Mouse (Mus musculus): Measurements from ENCODE around the gene Cacna1g. TPM values are rescaled to one million over a fixed set of nuclear protein-coding genes. Genes with fewer than 3 reads are reported as not detected.

Gene Cacna1g
- 0.24 and 1.0 TPM in 2 replicates for total RNA-seq (2021)
- long read RNA-seq, result 0 reads

DNA sequence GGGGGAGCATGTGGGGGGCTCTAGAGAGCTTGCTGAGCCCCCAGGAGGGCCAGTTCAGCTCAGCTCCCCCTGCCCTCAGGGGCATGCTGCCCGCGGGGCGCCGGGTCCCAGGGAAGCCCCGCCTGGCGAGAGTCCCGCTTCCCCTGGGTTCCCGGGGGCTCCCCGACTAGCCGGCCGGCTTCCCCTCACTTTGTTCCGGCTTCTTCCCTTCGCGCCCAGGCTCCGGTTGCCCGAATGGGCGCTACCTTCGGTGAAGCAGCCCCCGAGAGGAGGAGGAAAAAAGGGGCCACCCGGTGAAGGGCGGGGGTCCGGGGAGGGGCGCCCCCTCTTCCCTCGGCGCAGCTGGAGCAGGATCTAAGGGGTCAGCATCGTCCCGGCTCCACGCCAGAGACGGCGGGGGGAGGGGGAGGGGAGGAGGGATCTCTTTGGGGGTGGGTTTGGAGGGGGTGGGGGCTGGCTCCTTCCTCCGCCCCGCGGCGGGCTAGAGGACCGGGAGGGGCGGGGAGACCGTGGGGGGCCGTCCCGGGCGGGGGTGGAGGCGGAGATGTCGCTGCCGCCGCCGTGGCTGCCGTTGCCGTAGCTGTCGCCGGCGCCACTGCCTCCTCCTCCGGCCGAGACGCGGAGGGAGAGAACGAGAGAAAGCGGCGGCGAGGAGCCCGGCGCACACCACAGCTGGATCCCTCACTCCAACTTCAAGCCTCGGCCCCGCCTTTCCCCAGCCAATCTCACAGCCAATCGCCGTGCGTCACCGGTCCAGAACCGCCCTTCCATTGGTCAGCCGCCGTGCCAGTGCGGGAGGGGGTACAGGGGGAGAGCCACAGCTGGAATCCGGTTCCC is at the start of gene Cacna1g:
Gene Cacna1g, minus strand, starts transcription at position 492 of the 837 bp plus-strand sequence.
- DNase-seq, result peak; percentile 92

DNA sequence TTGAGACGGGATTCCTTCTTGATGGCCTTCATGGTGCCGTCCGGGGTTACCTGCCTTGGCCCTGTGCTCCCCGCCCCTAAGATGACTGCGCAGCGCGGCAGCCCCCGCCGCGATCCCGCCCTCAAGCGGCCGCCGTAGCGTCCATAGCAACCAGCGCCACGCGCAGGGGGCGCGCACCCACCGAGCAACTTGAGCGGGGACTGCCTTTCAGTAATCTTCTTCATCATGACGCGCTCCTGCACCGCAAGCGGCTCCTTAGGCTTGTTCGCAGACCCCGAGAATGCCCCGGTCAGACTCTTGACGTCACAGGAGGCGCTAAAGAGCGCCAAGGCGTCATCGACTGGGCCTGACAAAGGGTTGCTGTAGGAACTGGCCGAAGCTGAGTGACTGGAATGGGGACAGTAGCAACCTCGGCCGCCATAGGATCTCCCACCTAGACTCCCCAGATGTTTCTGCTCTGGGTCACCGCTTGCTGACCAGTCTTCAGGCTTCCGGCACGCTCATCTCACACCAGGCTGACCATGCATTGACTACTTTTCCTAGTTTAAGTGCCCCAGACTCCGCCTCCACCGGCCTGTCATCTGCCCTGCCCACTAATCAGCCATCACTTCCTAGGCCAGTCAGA is 47.3 kb upstream of the Cacna1g start, which contains the start of gene Mycbpap:
Gene Mycbpap, minus strand, starts transcription at position 524 of the 625 bp plus-strand sequence.
- peak; percentile 52 for DNase-seq

DNA sequence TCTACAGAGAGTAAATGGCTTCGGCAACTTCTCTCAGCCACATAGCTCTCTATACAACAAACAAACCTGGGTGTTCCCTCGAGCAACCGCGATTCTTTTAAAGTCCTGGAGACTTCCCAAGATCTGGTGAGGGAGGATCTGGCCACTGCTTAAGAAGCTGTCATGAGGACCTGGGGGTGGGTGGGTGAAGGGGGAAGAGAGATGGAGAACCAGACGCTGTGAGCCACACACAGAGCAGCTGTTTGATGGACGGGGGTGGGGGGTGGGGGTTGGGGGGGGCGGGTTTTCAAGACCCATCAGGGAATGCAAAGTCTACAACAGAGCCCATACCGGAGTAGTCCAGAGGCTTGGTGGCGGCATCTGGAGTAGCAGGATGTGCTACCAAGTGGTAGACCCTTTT is 39.5 kb upstream of the Cacna1g start:
- no peak for DNase-seq

DNA sequence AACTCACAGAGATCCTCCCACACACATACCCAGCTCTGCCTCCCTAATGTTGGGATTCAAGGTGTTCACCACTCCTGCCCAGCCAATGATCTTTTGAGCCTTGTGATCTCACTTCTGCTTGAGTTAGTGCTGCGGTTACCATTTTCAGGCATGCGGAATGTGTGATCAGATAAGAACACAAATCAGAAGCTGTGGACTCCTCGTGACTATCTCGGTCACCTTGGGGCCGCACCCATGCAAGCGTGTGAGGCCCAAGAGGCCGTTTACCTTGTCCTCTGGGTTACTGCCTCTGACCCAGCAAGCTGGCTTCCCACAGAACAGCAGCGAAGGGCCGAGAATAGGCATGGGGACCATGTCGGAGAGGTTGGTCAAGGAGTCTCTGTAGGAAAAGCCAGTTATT is 35.0 kb upstream of the Cacna1g start:
- no peak for DNase-seq

DNA sequence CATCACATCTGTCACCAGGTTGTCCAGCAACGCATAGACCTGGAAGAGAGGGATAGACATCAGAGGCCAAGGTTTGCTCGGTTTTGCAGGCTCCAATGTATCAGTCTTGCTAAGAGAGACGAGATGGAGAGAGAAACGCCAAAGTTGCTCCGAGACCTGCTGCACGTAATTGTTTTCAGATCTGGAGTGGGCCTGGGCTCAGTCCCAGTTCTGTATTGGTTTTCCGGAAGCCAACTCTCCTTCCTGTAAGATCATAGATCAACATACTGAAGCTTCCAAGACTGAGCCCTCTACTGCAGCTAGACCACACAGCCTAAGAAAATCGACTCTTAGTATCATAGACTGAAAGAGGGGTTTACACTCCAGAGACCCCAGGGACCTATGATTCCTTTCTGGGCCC is 27.5 kb upstream of the Cacna1g start:
- no peak for DNase-seq

DNA sequence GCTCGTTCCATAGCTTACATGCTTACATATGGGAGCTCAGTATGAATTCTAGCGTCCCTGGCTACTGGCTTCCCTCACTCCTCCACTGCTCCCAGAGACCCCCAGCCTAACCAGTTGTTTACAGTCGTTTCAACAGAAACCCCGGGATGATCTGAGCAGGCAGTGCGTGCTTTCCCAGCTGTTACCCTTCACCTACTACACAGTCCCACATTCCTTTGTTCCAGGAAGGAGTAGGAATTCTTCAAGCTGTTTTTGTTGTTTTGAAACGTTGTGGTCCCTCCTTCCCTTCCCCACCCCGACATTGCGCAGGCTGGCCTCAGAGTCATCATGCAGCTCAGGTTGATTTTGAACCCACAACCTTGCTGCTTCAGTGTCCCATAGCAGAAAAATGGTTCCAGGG is 26.4 kb upstream of the Cacna1g start:
- DNase-seq, result no peak

DNA sequence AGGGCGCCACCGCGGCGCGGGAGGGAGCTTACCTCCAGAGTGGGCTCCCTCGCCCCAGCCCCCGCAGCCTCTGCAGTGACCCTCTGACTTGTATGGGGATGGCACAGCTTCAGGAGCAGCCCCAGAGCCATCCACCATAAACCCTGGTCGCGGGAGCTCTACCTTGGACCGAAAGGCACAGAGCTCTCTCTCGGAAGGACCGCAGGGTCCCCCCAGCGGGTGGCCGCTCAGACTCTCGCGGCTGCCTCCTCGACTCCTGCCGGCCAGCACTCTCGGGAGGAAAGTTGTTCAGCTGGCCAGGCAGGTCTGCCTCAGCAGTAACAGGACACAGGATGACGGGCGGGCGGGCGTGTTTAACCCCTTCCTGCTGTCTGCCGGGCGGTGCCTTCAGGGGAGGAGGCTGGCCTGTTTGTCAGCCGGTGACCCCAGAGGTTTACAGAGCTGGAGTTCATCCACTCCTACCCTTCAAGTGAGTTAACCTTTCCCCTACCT is 25.7 kb upstream of the Cacna1g start, which contains the start of gene Epn3:
Gene Epn3, minus strand, starts transcription at position 314 of the 492 bp plus-strand sequence.
- no peak for DNase-seq

DNA sequence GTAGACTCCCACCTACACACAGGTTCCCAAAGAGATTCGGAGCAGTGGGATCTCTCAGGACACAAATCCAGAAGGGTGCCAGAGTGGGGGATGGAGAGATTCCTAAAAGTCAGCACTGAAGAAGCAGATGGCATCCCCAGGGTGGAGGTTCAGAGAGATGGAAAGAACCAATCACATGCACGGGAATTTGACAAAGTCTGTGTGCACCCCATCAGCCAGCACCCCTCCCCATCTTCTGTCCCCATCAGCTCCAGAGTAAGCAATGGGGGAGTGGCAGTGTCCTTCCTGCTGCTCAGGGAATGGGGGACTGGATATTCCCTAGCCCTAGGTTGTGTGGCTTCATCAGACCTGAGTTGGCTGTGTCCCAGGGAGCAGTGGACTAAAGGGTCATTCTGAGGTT is 25.0 kb upstream of the Cacna1g start:
- DNase-seq, result no peak

DNA sequence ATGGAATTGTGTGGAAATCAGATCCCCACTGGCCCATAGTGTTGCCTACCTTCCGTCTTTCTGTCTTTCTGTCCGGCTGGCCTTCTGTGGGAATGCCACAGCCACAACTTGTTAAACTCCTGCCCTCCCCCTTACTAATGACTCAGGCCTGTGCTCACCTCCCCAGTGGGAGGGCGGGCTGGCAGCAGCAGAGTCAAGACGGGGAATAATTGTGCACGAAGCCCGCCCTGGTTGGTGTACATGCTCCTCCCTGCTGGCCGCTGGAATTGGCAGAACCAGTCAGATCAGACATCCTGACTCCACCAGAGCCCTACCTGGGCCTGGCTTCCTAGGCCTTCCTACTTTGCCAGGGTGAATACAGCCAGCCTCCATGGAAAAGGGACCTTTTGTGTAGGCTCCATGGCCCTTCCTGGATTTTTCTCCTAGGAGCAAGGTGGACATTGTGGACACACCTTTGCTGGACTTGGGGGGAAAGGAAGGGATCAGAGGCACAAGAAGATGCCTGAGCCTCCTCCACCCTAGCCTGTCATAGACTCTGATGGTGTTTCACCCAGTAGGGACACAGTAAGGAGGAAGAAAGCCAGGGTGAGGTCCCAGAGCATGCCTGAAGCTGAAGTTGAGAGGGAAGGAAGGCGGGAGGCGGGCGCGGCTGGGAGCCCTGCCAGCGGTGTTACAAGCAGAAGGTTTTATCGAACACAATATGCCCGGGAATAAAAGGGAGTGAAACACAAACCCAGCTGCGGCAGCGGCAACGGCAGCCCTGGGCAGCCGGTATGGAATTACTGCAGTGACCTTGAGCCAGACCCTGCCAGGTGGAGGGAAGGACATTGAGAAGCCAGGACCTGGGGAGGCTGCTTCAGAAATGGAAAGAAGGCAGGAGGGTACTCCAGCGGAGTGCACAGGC is 24.3 kb upstream of the Cacna1g start:
- DNase-seq, result peak; percentile 76

DNA sequence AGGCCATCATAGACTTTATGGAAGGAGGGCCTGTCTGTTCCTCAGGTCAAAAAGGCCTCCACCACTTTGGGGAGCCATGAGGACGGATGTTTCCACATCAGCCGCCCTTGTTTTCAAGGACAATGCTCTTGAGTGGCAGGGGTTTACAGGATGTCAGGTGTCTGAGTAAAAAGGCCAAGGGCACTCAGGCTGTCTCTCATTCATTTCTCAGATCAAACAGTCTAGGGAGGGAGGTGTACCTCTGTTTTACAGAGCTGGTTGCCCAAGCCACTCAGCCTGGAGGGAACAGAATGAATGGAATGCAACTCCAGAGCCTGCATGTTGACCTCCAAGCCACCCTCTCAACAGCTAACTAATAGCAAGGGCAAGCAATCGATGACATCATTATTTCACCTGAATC is 21.4 kb upstream of the Cacna1g start:
- no peak for DNase-seq

DNA sequence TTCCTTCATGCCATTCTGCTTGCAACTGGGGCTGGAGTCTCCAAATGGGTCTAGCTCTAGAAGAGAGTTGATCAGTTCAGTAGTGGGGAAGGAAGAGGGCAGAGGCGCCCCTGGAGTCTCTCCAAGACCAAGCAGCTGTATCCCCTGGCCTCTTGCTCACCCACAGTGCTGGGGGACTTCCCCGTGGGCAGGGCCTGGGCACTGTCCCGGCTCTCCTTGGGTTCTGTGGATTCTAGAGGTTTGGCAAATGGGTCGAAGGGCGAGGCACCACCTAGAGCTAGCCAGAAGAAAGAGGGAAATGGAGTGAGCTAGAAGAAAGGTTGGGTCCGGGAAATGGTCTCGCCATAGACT is 17.7 kb upstream of the Cacna1g start:
- DNase-seq, result no peak

DNA sequence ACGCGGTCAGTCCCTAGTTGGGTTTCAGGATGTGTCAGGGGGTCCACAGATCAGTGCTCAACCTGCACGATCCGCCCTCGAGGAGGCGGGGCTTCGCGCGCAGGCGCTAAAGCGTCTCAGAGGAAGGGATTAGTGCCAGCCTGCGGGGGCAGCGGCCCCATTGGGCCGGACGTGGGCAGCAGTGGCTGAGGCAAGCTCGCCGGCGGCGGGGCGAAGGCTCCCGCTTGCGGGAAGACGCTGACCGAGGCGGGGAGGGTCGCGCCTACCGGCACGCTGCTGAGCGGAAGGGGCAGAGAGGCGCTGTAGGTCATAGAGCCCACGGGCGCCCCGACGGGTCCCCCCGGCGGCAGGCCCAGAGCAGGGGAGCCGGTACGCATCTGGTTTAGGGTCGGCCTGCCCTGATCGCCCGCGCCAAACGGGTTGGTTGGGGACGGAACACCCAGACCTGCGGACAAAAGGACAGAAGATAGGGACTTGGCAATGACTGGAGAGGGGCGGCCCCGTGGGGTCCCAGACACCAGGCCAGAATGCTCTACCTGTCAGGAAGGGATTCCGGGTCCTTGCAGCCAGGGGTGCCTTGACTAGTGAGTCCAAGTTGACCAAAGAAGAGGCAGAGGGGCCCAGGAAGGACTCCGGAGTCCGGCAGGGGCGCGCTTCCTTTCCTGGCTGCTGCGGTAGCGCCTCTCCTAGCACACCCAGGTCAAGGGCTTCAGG is 17.2 kb upstream of the Cacna1g start:
- peak; percentile 46 for DNase-seq

DNA sequence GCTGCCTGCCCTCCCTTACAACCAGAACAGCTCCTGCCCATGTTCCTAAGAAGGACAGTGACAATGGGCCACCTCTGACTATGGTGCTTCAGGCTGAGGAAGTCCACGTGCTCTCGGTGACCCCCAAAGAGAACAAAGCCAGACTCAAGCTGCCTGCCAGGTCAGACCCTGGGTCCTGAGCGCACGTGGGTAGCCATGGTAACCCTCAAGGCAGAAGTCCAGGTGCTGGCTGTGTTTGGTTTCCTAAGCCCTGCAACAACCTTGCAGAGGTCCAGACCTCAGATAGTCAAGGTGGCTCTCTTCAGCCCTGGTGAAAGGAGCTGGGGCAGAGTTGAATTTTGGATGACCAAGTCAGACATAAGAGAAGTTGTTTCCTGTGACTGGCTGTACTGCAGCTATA is 15.7 kb upstream of the Cacna1g start:
- DNase-seq, result no peak

DNA sequence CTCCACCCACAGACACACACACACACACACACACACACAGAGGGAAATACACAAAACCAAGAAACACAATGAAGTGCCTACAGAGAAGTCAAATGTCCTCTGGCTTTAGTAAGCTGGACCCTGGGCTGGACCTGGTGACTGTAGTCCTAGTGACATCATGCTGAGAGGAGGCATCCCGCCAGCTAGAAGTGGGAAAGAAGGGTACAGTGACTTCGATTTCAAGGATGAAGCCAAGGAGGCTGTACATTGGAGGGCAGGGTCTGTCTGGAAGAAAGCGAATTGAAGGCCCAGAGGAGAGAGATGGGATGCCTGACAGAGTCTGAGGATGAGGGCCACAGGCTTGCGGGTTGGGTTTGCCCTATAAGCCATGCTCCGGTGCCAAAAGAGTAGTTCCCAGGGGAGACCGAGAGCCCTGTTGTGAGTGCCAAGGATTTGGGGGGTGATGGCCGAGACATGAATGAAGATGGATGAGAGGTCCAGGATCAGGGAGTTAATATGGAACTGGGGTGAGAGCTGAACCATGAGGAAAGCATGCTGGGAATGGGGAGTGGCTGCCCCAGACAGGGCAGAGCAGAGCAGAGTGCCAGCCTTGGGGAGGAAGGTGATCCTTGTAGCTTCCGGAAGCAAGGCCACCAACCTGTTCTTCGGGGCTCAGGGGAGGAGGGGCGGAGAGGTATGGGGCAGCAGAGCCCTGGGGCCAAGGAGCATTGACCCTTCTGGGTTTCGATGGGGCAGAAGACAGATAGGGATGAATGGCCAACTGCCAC is 15.0 kb upstream of the Cacna1g start:
- no peak for DNase-seq

DNA sequence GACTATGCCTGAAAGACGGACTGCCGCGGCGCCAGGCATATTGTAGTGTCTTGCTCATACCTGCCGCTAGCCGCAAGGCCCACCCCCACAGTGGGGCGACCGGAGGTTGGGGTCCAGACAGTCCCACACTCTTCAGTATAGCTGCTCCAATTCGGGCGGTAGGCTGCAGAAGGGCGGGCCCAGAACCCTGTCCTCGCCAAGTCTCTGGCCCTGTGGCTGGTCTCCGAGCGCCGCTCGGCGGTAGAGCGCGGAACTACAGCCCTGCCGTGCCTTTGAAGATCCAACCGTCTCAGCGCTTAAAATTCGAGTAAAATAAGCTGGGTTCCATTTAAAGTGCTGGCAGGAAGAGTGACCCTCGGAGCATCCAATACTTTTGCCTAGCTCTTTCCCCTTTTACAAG is 12.0 kb upstream of the Cacna1g start, which contains the start of gene Spata20:
Gene Spata20, minus strand, starts transcription at position 179 of the 400 bp plus-strand sequence.
- DNase-seq, result peak; percentile 86

DNA sequence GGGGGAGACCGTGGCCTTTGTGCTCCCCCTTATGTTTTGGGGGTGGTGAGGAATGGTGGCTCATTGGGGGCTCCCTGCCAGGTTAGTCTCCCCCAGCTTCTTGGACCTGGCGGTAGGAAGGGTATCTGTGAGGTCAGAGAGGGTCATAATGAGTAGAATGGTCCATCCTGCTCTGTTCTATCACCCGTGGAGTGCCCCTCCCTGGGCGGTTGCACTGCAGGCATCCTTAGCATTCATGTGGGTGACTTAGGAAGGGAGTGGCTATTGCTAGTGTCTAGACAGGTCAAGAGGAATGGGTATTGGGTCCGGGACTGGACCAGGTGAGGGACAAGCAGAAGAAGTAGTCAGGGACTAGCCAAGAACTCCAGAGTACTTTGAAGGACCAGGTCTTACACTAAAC is 11.2 kb upstream of the Cacna1g start:
- no peak for DNase-seq

DNA sequence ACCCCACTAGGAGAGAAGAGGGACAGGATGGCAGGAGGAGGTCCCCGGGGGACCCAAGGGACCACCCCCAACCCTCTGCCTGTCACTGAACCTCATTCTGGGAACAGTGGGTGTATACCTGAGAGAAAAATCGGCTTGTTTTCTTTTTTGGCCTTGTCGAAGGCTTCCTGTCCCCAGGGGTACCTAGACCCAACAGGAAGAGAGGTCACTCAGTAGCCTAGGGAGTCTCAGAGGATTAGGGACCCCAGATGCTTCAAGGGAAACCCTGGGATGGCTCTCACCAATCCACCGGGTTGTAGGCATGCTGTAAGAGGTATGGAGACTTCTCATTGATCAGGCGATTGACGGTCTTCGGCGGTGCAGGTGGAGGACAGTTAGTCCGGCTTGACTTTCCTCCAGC is 10.6 kb upstream of the Cacna1g start:
- no peak for DNase-seq

DNA sequence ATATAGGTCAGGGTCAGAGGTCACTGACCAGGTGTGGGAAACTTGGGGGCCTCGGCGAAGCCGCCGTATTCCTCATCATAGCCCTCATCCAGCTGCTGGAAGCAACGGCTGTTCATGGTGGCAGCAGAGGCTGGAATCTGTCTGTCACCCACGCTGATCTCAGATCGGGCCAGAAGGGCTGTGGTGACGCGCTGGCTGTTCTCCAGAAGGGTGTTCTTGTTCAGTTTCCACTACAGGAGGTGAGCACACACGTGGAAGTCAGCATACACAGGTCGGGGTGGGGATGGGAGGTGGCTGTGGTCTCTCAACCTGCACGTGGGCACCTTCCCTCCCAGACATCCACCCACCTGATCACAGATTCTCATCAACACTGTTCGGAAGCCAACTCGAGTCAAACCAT is 9.9 kb upstream of the Cacna1g start:
- DNase-seq, result no peak

DNA sequence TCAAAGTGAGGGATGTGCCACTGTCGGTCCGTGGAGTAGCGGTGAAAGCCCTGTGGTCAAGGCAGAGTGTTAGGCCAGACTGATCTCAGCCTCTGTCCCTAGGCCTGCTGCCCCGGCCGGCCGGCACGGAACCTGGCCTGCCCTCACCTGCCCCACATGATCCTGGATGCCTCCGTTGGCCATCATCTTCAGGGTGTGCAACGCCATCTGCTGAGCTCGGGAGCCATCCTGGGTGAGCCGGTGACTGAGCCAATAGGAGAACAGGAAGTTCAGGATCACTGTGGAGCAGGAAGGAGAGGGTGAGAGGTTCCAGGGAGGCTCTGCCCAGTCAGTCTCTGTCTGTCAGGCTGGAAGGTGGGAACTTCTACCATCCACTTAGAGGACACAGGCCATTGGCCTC is 9.4 kb upstream of the Cacna1g start:
- no peak for DNase-seq

DNA sequence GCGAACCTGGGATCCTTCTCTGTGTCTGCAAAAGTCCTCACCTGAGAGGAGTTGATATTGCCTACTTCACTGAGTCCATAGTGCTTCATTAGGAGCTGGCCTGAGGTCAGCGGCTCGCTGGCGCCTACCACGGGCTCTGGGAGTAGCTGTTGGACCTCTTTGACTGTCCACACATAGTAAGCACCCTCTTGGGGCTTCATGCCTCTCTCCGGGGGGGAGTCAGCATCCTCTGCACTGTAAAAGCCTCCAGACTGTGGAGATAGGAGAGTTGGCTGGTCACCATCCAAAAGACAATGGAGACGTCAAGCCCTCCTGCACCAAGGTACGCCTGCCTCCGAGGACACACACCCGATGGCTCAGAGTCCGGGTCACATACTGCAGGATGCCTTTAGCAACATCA is 8.7 kb upstream of the Cacna1g start:
- DNase-seq, result no peak

DNA sequence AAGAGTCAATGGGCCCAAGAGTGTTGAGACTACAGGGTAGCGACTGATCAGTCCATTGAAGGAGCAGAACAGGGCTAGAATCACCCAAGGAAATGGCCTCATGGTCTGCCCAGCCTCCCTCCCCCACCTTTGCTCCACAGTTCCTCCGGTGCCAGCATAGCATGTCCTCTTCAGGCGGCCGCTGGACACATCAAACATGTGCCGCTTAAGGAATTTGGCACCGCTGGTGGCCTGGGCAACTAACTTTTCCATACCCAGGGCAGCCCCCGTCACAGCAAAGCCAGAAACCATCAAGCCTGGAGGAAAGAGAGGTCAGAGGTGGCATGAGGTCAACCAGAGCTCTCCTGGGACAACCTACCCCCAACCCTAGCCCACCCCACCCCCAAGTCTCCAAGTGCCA is 8.0 kb upstream of the Cacna1g start:
- DNase-seq, result no peak

Measured in adrenal gland, postnatal 25 days (tissue).